Mouse (Mus musculus) liver, embryonic 16.5 days (tissue): ENCODE results near the gene Olig1. TPM values are rescaled to one million over a fixed set of nuclear protein-coding genes. Genes with fewer than 3 reads are reported as not detected.
A peak's percentile ranks its signal among the peaks of the same experiment; 100 is the strongest.

Experiments used
- ATAC-seq: fragments of 200-750 bp; cut with Nextera tagmentation; 2 replicates; pipeline ENCODE4 v1.8.0; 2017; ENCODE audit warnings: low read depth, mild to moderate bottlenecking, moderate number of reproducible peaks, moderate library complexity
- H3K27ac ChIP-seq: fragments of 300-500 bp; sonication (generic); 2 replicates; pipeline ENCODE4 v1.5.1; 2014; ENCODE audit warnings: mild to moderate bottlenecking, low read length
- H3K27me3 ChIP-seq: fragments of 300-500 bp; sonication (generic); 2 replicates; pipeline ENCODE4 v1.6.1; 2014; ENCODE audit warnings: low read depth, low read length, mixed read lengths; ENCODE audit not compliant: control insufficient read depth, insufficient read depth
- H3K36me3 ChIP-seq: fragments of 300-500 bp; sonication (generic); 2 replicates; pipeline ENCODE4 v1.6.1; 2014; ENCODE audit warnings: mild to moderate bottlenecking; ENCODE audit not compliant: control insufficient read depth, insufficient read depth
- H3K4me1 ChIP-seq: fragments of 300-500 bp; sonication (generic); 2 replicates; pipeline ENCODE4 v1.6.1; 2014; ENCODE audit warnings: low read depth, low read length, mixed read lengths; ENCODE audit not compliant: control insufficient read depth
- H3K4me2 ChIP-seq: fragments of 300-500 bp; sonication (generic); 2 replicates; pipeline ENCODE4 v1.6.1; 2014; ENCODE audit warnings: low read depth, low read length, mixed read lengths
- H3K4me3 ChIP-seq: fragments of 300-500 bp; sonication (generic); 2 replicates; pipeline ENCODE4 v1.5.1; 2014; ENCODE audit warnings: low read depth, mild to moderate bottlenecking, low read length
- H3K9ac ChIP-seq: fragments of 300-500 bp; sonication (generic); 2 replicates; pipeline ENCODE4 v1.6.1; 2014; ENCODE audit warnings: low read depth, low read length
- H3K9me3 ChIP-seq: fragments of 300-500 bp; sonication (generic); replicated peaks from 2 replicates; pipeline ENCODE4 v1.6.1; 2016; ENCODE audit warnings: low read length; ENCODE audit not compliant: control insufficient read depth
- WGBS: fragments of 180-500 bp; shearing (Covaris S2); extraction: QIAGEN DNeasy Blood & Tissue Kit; methylation state at CpG from one replicate; pipeline ENCODE4 v1.1.7; 2014; ENCODE audit not compliant: insufficient replicate concordance; 5-methylcytosine and 5-hydroxymethylcytosine counted together
- polyA plus RNA-seq: library from polyadenylated mRNA; unstranded; fragments of >200 nt; fragmentation: Nextera tagmentation; extraction: Ambion mirVana; gene quantifications from 2 replicates; pipeline ENCODE4 v1.2.1, GENCODE M21; 2015

Gene Olig1
- polyA plus RNA-seq, 1 experiment from 2014 or later = 0.05 TPM

GRCm38 (mm10) chr16:91268724-91269452 is 684 bp upstream of the Olig1 start:
- 8% methylated on average over 13 of the region's 13 CpGs for WGBS
- Histone ChIP-seq H3K4me2 (peak overlapping the region; percentile 37), H3K36me3 (no peaks in the 10 kb centered on the region), H3K27me3 (peaks cover 75% of the 10 kb centered on the region), H3K27ac (no peak overlapping the region), H3K4me1 (peaks cover 3% of the 10 kb centered on the region; the same call in 1 of the 2 replicates), H3K9me3 (no peaks in the 10 kb centered on the region), H3K4me3 (no peak overlapping the region), H3K9ac (no peak overlapping the region)
- peak; percentile 41 for ATAC-seq

DNA sequence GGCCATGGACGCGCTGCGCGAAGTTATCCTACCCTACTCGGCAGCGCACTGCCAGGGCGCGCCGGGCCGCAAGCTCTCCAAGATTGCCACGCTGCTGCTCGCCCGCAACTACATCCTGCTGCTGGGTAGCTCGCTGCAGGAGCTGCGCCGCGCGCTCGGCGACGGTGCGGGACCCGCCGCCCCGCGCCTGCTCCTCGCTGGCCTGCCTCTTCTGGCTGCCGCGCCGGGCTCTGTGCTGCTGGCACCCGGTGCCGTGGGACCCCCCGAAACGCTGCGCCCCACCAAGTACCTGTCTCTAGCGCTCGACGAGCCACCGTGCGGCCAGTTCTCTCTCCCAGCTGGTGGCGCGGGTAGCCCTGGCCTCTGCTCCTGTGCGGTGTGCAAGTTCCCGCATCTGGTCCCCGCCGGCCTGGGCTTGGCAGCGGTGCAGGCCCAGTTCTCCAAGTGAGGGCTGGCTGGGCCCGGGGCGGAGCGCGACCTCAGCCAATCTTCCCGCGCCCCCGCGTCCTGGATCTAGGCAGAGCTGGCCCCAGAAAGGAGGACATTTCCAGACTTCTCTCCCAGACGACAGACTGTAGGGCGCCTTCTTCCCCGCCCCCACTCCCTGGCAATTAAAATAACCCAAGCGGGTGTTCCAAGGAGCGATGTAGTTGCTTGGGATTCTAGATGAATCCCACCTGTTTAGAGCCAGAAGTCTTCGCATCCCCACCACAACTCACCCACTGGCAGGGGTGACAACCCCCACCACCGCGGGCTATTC is 820 bp downstream of the Olig1 start:
- Histone ChIP-seq H3K27me3 (peaks cover 75% of the 10 kb centered on the region), H3K4me1 (peaks cover 3% of the 10 kb centered on the region; the same call in 1 of the 2 replicates), H3K9me3 (no peaks in the 10 kb centered on the region), H3K9ac (no peak overlapping the region), H3K4me2 (peak overlapping the region; percentile 37), H3K4me3 (peak overlapping the region; percentile 28; the same call in 1 of the 2 replicates), H3K27ac (no peak overlapping the region), H3K36me3 (no peaks in the 10 kb centered on the region)
- ATAC-seq = no peak
- WGBS = 2% methylated on average over 63 of the region's 63 CpGs

DNA sequence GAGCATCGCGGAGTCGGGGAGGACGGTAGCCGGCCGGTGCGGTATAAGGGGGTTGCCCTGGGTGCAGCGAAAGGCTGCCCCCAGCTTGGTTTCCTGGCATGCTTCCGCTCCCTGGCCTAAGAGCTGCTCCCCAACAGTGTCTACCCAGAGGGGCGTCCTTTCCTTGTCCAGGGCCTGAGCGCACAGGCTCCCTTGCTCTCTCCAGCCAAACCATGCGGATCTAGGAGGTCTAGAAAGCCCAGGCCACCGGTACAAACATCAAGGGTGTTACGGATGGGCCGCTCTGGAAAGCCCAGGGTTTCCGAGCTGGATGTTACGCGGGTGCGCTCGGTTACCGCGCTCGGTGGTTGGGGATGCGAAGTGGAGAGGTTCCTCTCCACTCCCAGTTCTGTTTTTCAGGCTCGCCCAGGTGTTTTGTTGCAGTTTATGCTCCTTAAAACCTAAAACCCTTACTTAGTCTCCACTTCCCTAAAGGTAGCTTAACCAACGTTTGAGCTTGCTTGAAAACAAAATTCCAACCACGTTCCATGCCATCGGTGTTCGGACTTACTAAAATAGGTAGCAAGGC is 1.5 kb downstream of the Olig1 start:
- H3K4me2 ChIP-seq = no peak overlapping the region
- ATAC-seq = no peak
- H3K9me3 ChIP-seq = no peaks in the 10 kb centered on the region
- 3% methylated on average over 29 of the region's 29 CpGs for WGBS
- H3K36me3 ChIP-seq = no peaks in the 10 kb centered on the region
- peaks cover 77% of the 10 kb centered on the region for H3K27me3 ChIP-seq
- no peak overlapping the region for H3K4me3 ChIP-seq
- H3K27ac ChIP-seq = no peak overlapping the region
- H3K4me1 ChIP-seq = peaks cover 3% of the 10 kb centered on the region; the same call in 1 of the 2 replicates
- no peak overlapping the region for H3K9ac ChIP-seq

DNA sequence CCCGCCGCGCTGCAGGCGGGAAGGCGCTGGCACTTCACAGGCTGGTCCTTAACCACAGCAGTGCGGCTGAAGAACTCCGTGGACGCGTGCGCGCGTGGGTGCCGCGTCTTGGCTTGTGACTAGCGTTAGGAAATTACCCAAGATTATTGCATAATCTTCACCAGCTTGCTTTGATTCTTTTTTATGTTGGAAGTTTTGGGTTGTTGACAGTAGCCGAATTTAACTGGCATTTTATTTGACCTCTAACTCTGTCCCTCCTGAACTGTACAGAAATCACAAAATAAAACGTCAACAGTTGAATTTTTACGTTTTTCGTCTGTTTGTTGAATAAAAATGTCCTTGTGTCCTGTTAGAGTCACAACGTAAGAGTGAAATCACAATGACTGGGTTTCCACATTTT is 2.1 kb downstream of the Olig1 start:
- H3K9ac ChIP-seq = no peak overlapping the region
- H3K4me3 ChIP-seq = no peak overlapping the region
- no peak for ATAC-seq
- H3K4me1 ChIP-seq = peaks cover 3% of the 10 kb centered on the region; the same call in 1 of the 2 replicates
- no peak overlapping the region for H3K27ac ChIP-seq
- peaks cover 78% of the 10 kb centered on the region for H3K27me3 ChIP-seq
- no peaks in the 10 kb centered on the region for H3K9me3 ChIP-seq
- 3% methylated on average over 20 of the region's 20 CpGs for WGBS
- no peaks in the 10 kb centered on the region for H3K36me3 ChIP-seq
- no peak overlapping the region for H3K4me2 ChIP-seq

DNA sequence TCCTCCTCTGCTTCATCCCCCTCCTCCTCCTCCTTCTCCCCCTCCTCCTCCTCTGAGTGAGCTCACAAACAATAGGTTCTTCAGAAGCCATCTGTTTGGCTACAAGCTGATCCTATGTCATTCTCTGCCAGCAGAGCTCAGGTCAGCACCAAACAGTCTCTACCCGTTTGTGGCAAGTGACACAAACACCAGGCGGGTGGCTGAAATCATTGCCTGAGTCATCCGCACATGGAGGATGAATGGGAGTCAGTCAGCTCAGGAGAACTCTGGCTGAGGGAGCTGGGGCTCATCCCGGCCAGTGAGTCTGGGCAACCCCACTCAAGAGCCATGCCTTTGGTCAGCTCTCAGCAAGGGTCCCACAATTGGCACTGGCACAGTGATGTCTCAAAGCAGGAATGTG is 10.9 kb downstream of the Olig1 start:
- no peaks in the 10 kb centered on the region for H3K36me3 ChIP-seq
- H3K9ac ChIP-seq = no peak overlapping the region
- H3K4me1 ChIP-seq = no peaks in the 10 kb centered on the region
- WGBS = 45% methylated on average over 4 of the region's 4 CpGs
- H3K27ac ChIP-seq = no peak overlapping the region
- no peak overlapping the region for H3K4me3 ChIP-seq
- H3K9me3 ChIP-seq = no peaks in the 10 kb centered on the region
- no peak for ATAC-seq
- peaks cover 9% of the 10 kb centered on the region for H3K27me3 ChIP-seq
- H3K4me2 ChIP-seq = no peak overlapping the region

DNA sequence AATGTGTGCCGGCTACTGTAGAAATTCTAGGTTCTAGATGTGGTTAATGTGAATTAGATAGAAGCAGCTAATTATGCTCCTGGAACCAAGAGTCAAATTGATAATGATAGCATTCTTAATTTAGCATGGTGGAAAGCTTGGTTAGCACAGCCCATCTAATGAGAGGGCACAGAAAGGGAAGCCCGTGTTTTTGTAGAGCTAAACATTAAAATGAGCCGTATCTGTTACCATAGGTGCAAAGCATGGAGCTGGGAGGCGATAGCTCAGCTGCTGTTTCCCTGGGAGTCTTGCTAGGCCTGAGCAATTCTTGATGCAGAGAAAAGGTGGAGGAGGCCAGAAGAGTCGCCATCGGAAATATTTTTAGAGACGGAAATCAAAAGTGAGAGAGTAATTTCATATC is 22.5 kb downstream of the Olig1 start:
- no peaks in the 10 kb centered on the region; the same call in 1 of the 2 replicates for H3K27me3 ChIP-seq
- no peak overlapping the region for H3K4me2 ChIP-seq
- ATAC-seq = no peak
- H3K4me1 ChIP-seq = no peaks in the 10 kb centered on the region
- no peaks in the 10 kb centered on the region for H3K36me3 ChIP-seq
- no peaks in the 10 kb centered on the region for H3K9me3 ChIP-seq
- WGBS = 66% methylated on average over 7 of the region's 7 CpGs
- H3K4me3 ChIP-seq = no peak overlapping the region
- H3K27ac ChIP-seq = no peak overlapping the region
- no peak overlapping the region for H3K9ac ChIP-seq

GRCm38 (mm10) chr16:91292719-91293333 is 23.3 kb downstream of the Olig1 start:
- Histone ChIP-seq H3K27ac (no peak overlapping the region), H3K9me3 (no peaks in the 10 kb centered on the region), H3K4me3 (no peak overlapping the region), H3K9ac (no peak overlapping the region), H3K36me3 (no peaks in the 10 kb centered on the region), H3K27me3 (no peaks in the 10 kb centered on the region; the same call in 1 of the 2 replicates), H3K4me2 (no peak overlapping the region), H3K4me1 (no peaks in the 10 kb centered on the region)
- WGBS = 68% methylated on average over 11 of the region's 11 CpGs
- ATAC-seq = no peak

DNA sequence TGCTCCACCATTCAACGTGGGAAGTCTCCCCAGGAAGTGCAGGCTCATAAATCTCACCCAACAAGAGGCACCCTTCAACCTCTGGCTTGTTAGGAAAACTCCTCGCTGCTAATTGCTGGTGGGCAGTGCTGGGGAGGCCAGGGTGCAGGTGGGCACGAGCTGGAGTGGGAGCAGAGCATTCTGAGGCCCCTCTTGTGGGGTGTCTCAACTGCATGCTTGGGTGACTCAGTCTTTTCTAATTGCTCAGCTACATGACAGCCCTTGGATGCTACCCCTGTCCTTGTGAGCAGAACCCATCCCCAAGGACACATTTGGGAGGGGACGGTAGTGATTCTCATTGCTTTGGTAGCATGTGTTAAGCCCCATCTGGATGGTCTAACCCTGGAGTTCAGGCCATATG is 28.2 kb downstream of the Olig1 start:
- Histone ChIP-seq H3K9ac (no peak overlapping the region), H3K9me3 (no peaks in the 10 kb centered on the region), H3K4me3 (no peak overlapping the region), H3K4me1 (no peaks in the 10 kb centered on the region), H3K27ac (no peak overlapping the region), H3K27me3 (peaks cover 4% of the 10 kb centered on the region; the same call in 1 of the 2 replicates), H3K36me3 (no peaks in the 10 kb centered on the region), H3K4me2 (no peak overlapping the region)
- 16% methylated on average over 4 of the region's 4 CpGs for WGBS
- ATAC-seq = no peak
